Comparison of ENCODE assay signal across 8 mouse cellular contexts in genomic region chr10:105489970-105490735, GRCm38 (mm10).
DNase-seq lines count a peak whose midpoint lies in the region; ATAC-seq and TF ChIP-seq lines count a peak whose summit lies in the region.

No protein-coding gene starts in this region.

- H3K4me1 ChIP-seq in MEL (ENCODE audit: control insufficient read depth in 1 of 2, insufficient read depth in 2 of 2, low read length in 2 of 2): no peaks in the 10 kb centered on the region

- H3K36me3 ChIP-seq in MEL (ENCODE audit: control insufficient read depth in 1 of 2, insufficient read depth in 2 of 2, low read length in 2 of 2) (no peaks in the 10 kb centered on the region), macrophage (ENCODE audit: inconsistent target) (no peaks in the 10 kb centered on the region)

- ATAC-seq in activated CD4-positive, CD25-positive, alpha-beta regulatory T cell, adult 4 months: no peak

- TF ChIP-seq EP300 in MEL (IDR thresholded peaks at IDR 0.05; ENCODE audit: low read depth in 1 of 2, low read length in 2 of 2): no peak

- H3K9me3 ChIP-seq in MEL (replicated peaks; ENCODE audit: insufficient read depth, low read length): no peaks in the 10 kb centered on the region

- TF ChIP-seq CTCF in MEL (IDR thresholded peaks at IDR 0.05 in 2 of 3, conservative IDR thresholded peaks at IDR 0.05 in 1 of 3; ENCODE audit: control insufficient read depth in 1 of 3, insufficient read depth in 1 of 3, low read depth in 2 of 3, low read length in 3 of 3, poor library complexity in 1 of 3, severe bottlenecking in 1 of 3): no peak

- H3K79me2 ChIP-seq in MEL (ENCODE audit: control insufficient read depth, insufficient read depth, low read length, poor library complexity): no peaks in the 10 kb centered on the region
- no peaks in the 10 kb centered on the region for H3K79me2 ChIP-seq in macrophage (ENCODE audit: inconsistent target)

- peak; percentile 2 for DNase-seq in adrenal gland, adult 2 months
- DNase-seq in adrenal gland, postnatal 10 days: no peak
- DNase-seq in MEL (ENCODE audit: low read depth, low spot score): no peak
- DNase-seq in gastrocnemius, postnatal 25 days: peak; percentile 81
- DNase-seq in layer of hippocampus, adult 8-10 months (ENCODE audit: low spot score in 2 of 2): no peak
- DNase-seq in thymus, postnatal 14 days: no peak

- H3K4me3 ChIP-seq in MEL (ENCODE audit: control insufficient read depth in 1 of 2, insufficient read depth in 1 of 2, low read depth in 2 of 2, low read length in 2 of 2) (no peak overlapping the region), macrophage (ENCODE audit: inconsistent target) (no peak overlapping the region)

- no peak for TF ChIP-seq POLR2A in MEL (IDR thresholded peaks at IDR 0.05; ENCODE audit: control insufficient read depth in 1 of 2, insufficient read depth in 1 of 2, low read depth in 1 of 2, low read length in 2 of 2, poor library complexity in 1 of 2)

- H3K27me3 ChIP-seq in MEL (ENCODE audit: control insufficient read depth in 1 of 2, insufficient read depth in 2 of 2, low read length in 2 of 2): no peaks in the 10 kb centered on the region

- H3K27ac ChIP-seq in MEL (ENCODE audit: control insufficient read depth, low read depth, low read length) (no peak overlapping the region), macrophage (0 out of 2 replicates have a peak overlapping the region, but pooled peaks have one; percentile 1)

- WGBS in macrophage (ENCODE audit: missing documents): 97% methylated on average over 14 of the region's 14 CpGs

- no peak overlapping the region for H3K9ac ChIP-seq in MEL (ENCODE audit: control insufficient read depth, low read depth, low read length, poor library complexity, severe bottlenecking)

- no peak for TF ChIP-seq RAD21 in MEL (IDR thresholded peaks at IDR 0.05; ENCODE audit: low read depth, low read length)

TF ChIP-seq in MEL, 35 proteins besides CTCF, POLR2A, EP300 and RAD21:
- TF ChIP-seq GATA1 (IDR thresholded peaks at IDR 0.05; ENCODE audit: low read depth, low read length): no peak
- TF ChIP-seq POLR2AphosphoS5 (IDR thresholded peaks at IDR 0.05; ENCODE audit: borderline replicate concordance, low read depth, low read length): no peak
- peak; percentile 41; the same call in 1 of the 2 replicates for TF ChIP-seq USF1 (IDR thresholded peaks at IDR 0.05; ENCODE audit: low read depth, low read length)
- no peak for TF ChIP-seq UBTF (IDR thresholded peaks at IDR 0.05; ENCODE audit: borderline replicate concordance, insufficient read depth, low read depth, low read length)
- no peak for TF ChIP-seq HCFC1 (IDR thresholded peaks at IDR 0.05; ENCODE audit: low read depth, low read length)
TF ChIP-seq in MEL: peak in this region for 1.

Comparison
In these comparisons a context has a peak if more than half of its experiments do, and no peak if none do; other contexts are left out.
1. DNase-seq: peak in adrenal gland, adult 2 months (single experiment) and gastrocnemius, postnatal 25 days (single experiment); none in adrenal gland, postnatal 10 days (single experiment), MEL (single experiment), layer of hippocampus, adult 8-10 months (0 of 2) and thymus, postnatal 14 days (single experiment).